Mouse (Mus musculus): Measurements from ENCODE around the gene Eps8l2.

DNA sequence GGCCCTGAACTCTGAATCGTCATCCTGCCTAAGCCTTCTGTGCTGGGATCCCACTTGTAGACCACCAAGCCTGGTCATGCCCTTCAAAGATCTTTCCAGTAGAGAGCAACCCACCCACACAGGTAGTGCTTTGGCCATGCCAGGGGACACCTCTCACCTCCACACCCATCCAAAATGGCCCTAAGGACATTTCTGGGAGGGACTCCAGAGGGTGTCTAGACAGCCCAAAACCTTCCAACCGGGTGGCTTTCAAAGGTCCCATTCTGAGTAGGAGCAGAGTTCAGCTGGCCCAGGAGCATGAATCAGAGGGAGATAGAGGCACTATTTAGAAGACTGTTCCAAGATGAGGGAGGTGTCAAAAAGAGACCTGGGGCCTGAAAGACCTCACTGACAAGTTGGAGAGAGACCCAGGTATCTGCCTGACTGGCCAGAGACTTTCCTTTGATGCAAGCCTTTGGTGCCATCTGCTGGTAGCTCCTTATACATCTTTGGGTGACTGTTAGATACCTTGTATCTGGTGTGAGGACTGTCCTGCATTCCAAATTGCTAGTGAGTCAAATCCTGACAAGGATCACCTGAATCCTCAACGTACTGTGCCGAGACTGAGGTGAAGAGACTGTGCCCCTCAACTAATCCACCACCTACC, 24.5 kb downstream of the Eps8l2 start:
- TF ChIP-seq EP300 (IDR thresholded peaks at IDR 0.05; ENCODE audit: insufficient read depth, low read depth, low read length) (no peak), CTCF (IDR thresholded peaks at IDR 0.05; ENCODE audit: low read depth, low read length) (peak; percentile 43)
